Mouse (Mus musculus) spleen, adult 2 months (tissue): ENCODE data around the gene Aurkaip1.

Experiments used
- CTCF ChIP-seq: fragments of 200-500 bp; IDR thresholded peaks from 2 replicates; pipeline ENCODE4 v1.5.1; 2011; ENCODE audit warnings: mild to moderate bottlenecking, inconsistent platforms; ENCODE audit not compliant: insufficient read depth, insufficient read length, insufficient replicate concordance; ENCODE audit errors: extremely low read depth
- POLR2A ChIP-seq: fragments of 200-500 bp; IDR thresholded peaks from 2 replicates; pipeline ENCODE4 v1.6.1; 2011; ENCODE audit warnings: low read depth, low read length, inconsistent platforms

DNA sequence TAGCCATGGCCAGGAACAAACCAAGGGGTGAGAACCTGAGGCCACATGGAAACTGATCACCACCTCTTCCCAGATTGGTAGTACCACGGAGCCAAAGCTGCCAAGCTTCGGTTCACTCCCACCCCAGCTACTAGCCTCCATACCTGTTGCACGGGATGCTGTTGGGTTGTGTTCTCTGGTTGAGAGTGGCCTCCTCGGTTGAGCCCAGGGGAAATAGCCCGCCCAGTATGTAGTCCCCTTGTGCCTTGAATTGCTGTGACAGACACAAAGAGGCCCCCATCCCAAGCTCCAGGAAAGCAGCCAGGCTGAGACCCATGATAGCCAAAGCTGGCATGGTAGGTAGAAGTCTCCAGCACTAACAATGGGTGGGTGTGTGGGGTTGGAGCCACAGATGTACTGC lies 31.9 kb downstream of the Aurkaip1 start, which contains the start of gene Tas1r3:
- TF ChIP-seq CTCF (no peak), POLR2A (no peak)
